Comparison of ENCODE assay signal across 11 mouse cellular contexts in genomic region chr2:93220447-93220846, GRCm38 (mm10). TPM values are rescaled to one million over a fixed set of nuclear protein-coding genes. Genes with fewer than 3 reads are reported as not detected.
DNase-seq lines count a peak whose midpoint lies in the region; TF ChIP-seq lines count a peak whose summit lies in the region.
"Had no signal": no experiment of that assay in that cellular context is flagged by ENCODE, and none has a peak within 500 bp of the region (broad histone marks: within the 10 kb centered on the region; RNA-seq: fewer than 3 reads in every experiment).

No protein-coding gene starts in this region.

- H3K79me2 ChIP-seq in C2C12 (ENCODE audit: control insufficient read depth, insufficient read depth) = no peaks in the 10 kb centered on the region

- TF ChIP-seq CTCF in layer of hippocampus, adult 2 months (conservative IDR thresholded peaks at IDR 0.05) = peak; percentile 62
- peak; percentile 20 for TF ChIP-seq CTCF in C2C12 (IDR thresholded peaks at IDR 0.05; ENCODE audit: control insufficient read depth, insufficient read depth, insufficient read length)

- no peaks in the 10 kb centered on the region for H3K79me3 ChIP-seq in C2C12 (ENCODE audit: low read depth)

- peaks cover 51% of the 10 kb centered on the region for H3K27me3 ChIP-seq in C2C12 (ENCODE audit: control insufficient read depth, insufficient read depth, insufficient read length)
- H3K27me3 ChIP-seq: midbrain, embryonic 15.5 days had no signal

- no peak overlapping the region for H3K27ac ChIP-seq in layer of hippocampus, adult 2 months
- H3K27ac ChIP-seq: limb, embryonic 10.5 days; midbrain, embryonic 15.5 days had no signal

- H3K36me3 ChIP-seq in C2C12 (ENCODE audit: control insufficient read depth, insufficient read depth) = no peaks in the 10 kb centered on the region
- H3K36me3 ChIP-seq: limb, embryonic 10.5 days; midbrain, embryonic 15.5 days had no signal

- peak; percentile 47 for DNase-seq in embryo, embryonic 10 days (ENCODE audit: low spot score)
- DNase-seq in embryo, embryonic 10.5 days (ENCODE audit: low spot score) = no peak
- no peak for DNase-seq in layer of hippocampus, adult 2 months (ENCODE audit: low spot score in 2 of 2)
- DNase-seq in layer of hippocampus, adult 9-11 months = no peak
- DNase-seq in adrenal gland, postnatal 25 days = peak; percentile 54
- no peak for DNase-seq in MN1 (ENCODE audit: low spot score)
- no peak for DNase-seq in right cerebral cortex, postnatal 10 days (ENCODE audit: low spot score in 2 of 2)
- DNase-seq: lung, postnatal 10 days had no signal

- H3ac ChIP-seq in C2C12 (ENCODE audit: control insufficient read depth, insufficient read length, low read depth) = no peak overlapping the region

- no peak overlapping the region for H3K4me3 ChIP-seq in layer of hippocampus, adult 2 months
- no peak overlapping the region for H3K4me3 ChIP-seq in C2C12 (ENCODE audit: insufficient read depth, poor library complexity, severe bottlenecking)
- H3K4me3 ChIP-seq: limb, embryonic 10.5 days; midbrain, embryonic 15.5 days had no signal

TF ChIP-seq in C2C12, 6 proteins besides CTCF, POLR2A, EP300 and RAD21:
- TF ChIP-seq MYOD1 (IDR thresholded peaks at IDR 0.05; ENCODE audit: control insufficient read depth, insufficient read length, low read depth) (no peak), FOSL1 (IDR thresholded peaks at IDR 0.05; ENCODE audit: insufficient read depth, low read length, poor library complexity, severe bottlenecking) (no peak), CEBPB (IDR thresholded peaks at IDR 0.05; ENCODE audit: low read depth) (no peak)
TF ChIP-seq in C2C12: peak in this region for 0.

RNA-seq across cellular contexts. Expression of gene Trp53i11, which starts 33.1 kb away (rescaled TPM):
- 10 to 100 TPM; 87.6 to 89.0 TPM for total RNA-seq in layer of hippocampus, adult 2 months (2021)
- polyA plus RNA-seq in C2C12 (2012; fragmentation: generic; extraction: Trizol) = 3.3 TPM
- 52.6 and 75.8 TPM in 2 replicates for total RNA-seq in adrenal gland, postnatal 25 days (2021)

Comparison
In these comparisons a context has a peak if more than half of its experiments do, and no peak if none do; other contexts are left out.
1. DNase-seq: peak in embryo, embryonic 10 days (single experiment) and adrenal gland, postnatal 25 days (single experiment); none in embryo, embryonic 10.5 days (single experiment), layer of hippocampus, adult 2 months (0 of 2), layer of hippocampus, adult 9-11 months (single experiment), MN1 (single experiment) and right cerebral cortex, postnatal 10 days (0 of 2).